Mouse (Mus musculus) adrenal gland, postnatal 0 days (tissue): ENCODE results near the gene Dapl1. TPM values are rescaled to one million over a fixed set of nuclear protein-coding genes. Genes with fewer than 3 reads are reported as not detected.

Experiments used
- polyA plus RNA-seq: library from polyadenylated mRNA; unstranded; fragments of >200 nt; fragmentation: Nextera tagmentation; extraction: Ambion mirVana; gene quantifications from 2 replicates; pipeline ENCODE4 v1.2.1, GENCODE M21; 2015

The Dapl1 gene
- polyA plus RNA-seq = 0.68 and 1.4 TPM in 2 replicates

DNA sequence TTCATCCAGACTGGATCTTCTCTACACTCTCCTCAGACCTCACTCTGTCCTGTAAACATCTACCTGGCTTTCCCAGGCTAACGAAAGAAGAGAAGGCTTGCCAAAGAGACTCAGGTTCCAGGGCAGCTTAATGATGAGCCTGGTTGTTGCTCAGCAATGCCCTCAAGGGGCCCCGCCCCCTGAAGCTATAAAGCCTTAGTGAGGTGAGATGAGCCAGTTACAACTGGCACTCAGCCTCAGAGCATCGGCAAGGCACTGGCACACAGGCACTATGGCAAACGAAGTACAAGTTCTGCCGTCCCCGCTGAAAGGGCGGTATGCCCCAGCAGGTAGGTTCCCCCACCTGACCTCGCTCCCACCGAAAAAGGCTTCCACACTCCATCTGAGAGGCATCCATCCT, at the start of gene Dapl1:
Gene Dapl1 (plus strand): TSS at position 216 of the 400 bp plus-strand sequence.

Other genes with a start within 250 kb of the Dapl1 start
- 4.4 and 8.1 TPM in 2 replicates for gene Tanc1, start 127.4 kb downstream of the Dapl1 start, polyA plus RNA-seq